Mouse (Mus musculus): ENCODE results near the gene 4930469K13Rik. TPM values are rescaled to one million over a fixed set of nuclear protein-coding genes. Genes with fewer than 3 reads are reported as not detected.

The 4930469K13Rik gene
- polyA plus RNA-seq, 1 experiment from 2014 or later: not detected

DNA sequence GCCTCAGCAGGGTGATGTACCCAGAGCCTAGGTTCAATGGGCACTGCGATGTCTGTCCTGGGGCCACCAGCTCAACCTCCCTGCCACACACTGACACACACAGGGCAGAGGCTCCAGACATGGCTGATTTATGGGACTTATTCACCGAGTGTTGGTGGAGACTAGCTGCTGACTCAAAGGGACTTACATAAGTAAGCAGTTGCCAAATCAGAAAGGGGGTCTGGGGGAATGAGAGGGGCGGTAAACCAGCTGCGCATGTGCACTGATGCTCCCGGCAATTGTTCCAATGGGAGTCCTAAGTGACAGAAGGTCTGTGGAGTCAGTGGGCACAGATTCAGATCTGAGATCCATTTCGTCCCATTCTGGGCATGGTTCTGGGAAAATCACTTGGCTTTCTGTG lies 140.8 kb downstream of the 4930469K13Rik start:
- in situ Hi-C loops (cut with MboI; ENCODE audit: low pct_unique_long_range_greater_than_20kb): loop anchor here (25.0 kb wide), 1 partner anchor 255 kb away; the partner anchor contains the start of gene Foxi1
- POLR2A ChIA-PET: no interaction called here
- CTCF ChIA-PET: no interaction called here
- no peak for ATAC-seq
- no peak for TF ChIP-seq CTCF (IDR thresholded peaks at IDR 0.05)
- H3K27me3 ChIP-seq: peaks cover 45% of the 10 kb centered on the region
- no peak for DNase-seq (ENCODE audit: low read depth, low spot score)

DNA sequence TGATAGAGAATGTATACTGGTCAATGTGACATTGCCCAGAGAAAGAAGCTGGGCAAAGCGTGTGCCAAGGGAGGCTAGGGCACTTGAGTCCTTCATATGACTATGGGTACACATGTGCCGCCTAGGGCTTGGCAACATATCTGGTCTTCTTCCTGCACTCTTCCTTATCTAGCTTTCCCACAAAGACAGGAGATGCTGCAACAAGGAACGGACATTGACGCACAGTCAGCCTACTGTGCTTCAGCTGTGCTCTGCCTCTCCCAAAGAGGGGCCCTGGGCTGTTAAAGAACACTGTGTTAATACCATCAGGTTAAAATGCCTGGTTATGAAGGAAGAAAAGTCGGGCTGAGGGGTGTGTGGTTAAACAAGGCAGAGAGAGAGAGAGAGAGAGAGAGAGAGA lies 141.7 kb downstream of the 4930469K13Rik start:
- ChIA-PET POLR2A (no interaction called here), CTCF (no interaction called here)
- DNase-seq (ENCODE audit: low read depth, low spot score): no peak
- in situ Hi-C loops (cut with MboI; ENCODE audit: low pct_unique_long_range_greater_than_20kb): loop anchor here (25.0 kb wide), 1 partner anchor 256 kb away; the partner anchor contains the start of gene Foxi1
- no peak for ATAC-seq
- peaks cover 47% of the 10 kb centered on the region for H3K27me3 ChIP-seq
- no peak for TF ChIP-seq CTCF (IDR thresholded peaks at IDR 0.05)

DNA sequence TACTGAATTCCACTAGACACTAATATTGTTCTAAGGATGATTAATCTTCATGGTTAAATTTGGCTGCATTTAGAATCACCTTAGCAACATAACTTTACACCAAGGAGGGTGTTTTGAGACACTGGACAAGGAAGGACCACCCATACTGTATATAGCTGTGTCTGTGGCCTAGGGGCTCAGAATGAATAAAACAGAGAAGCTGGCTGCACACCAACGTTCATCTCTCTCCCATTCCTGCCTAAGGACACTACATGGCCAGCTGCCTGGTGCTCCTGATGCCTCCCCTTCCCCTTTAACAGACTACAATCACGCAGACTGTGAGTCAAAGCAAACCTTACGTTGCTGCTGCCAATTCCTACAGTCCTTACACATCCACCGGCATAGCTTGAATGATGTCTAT lies 142.4 kb downstream of the 4930469K13Rik start:
- in situ Hi-C loops (cut with MboI; ENCODE audit: low pct_unique_long_range_greater_than_20kb): loop anchor here (25.0 kb wide), 1 partner anchor 256 kb away; the partner anchor contains the start of gene Foxi1
- DNase-seq (ENCODE audit: low read depth, low spot score) (no peak), ATAC-seq (no peak)
- H3K27me3 ChIP-seq: peaks cover 47% of the 10 kb centered on the region
- POLR2A ChIA-PET: no interaction called here
- no peak for TF ChIP-seq CTCF (IDR thresholded peaks at IDR 0.05)
- CTCF ChIA-PET: no interaction called here

DNA sequence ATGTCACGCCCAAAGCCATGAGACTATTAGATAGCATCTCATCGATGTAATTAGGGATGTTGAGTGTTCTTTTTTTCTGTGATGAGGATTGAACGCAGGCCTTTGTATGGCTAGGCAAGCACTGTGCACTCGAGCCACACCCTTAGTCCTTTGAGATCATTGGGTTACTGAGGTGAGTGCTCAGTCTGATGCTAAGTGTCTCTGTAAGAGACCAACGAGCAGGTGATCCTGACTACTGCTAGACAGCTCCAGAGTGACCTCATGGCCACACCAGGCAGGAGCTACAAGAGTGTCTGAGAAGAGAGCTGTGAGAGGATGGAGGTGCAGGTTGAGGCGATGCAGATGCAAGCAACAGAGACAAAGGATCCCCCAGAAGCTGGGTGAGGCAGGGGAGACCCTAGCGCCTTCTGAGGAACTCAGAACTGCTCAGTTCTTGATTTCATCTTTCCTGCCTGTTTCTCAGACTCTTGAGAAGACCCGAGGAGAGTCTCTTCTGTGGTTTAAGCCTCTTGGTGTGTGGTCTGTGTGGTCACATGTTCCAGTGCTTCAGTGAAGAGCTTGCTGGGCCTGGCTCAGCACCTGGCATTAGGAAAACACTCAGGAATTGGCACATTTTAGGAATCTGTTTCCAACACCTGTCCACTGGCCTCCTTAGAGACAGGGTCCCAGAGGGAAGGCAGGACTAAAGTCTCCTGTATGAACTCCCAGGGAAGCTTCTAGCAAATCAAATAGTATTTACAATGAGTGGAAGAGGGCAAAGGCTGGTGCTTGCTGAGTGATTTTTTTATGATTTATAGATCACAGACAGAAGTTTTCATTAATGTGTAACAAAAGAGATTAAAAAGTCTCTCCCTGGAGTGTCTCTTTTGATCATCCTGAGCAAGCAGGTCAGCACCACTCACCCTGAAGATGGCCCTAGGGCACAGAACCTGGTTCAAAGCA lies 146.4 kb downstream of the 4930469K13Rik start:
- ChIA-PET CTCF (interaction anchor here (0.9 kb wide), 1 partner anchor 13 kb away, joined by 3 read pairs; no protein-coding TSS in a partner anchor), POLR2A (no interaction called here)
- in situ Hi-C loops (cut with MboI; ENCODE audit: low pct_unique_long_range_greater_than_20kb): loop anchor here (25.0 kb wide), 1 partner anchor 260 kb away; the partner anchor contains the start of gene Foxi1
- TF ChIP-seq CTCF (IDR thresholded peaks at IDR 0.05): no peak
- ATAC-seq: no peak
- DNase-seq (ENCODE audit: low read depth, low spot score): no peak
- peaks cover 47% of the 10 kb centered on the region for H3K27me3 ChIP-seq

DNA sequence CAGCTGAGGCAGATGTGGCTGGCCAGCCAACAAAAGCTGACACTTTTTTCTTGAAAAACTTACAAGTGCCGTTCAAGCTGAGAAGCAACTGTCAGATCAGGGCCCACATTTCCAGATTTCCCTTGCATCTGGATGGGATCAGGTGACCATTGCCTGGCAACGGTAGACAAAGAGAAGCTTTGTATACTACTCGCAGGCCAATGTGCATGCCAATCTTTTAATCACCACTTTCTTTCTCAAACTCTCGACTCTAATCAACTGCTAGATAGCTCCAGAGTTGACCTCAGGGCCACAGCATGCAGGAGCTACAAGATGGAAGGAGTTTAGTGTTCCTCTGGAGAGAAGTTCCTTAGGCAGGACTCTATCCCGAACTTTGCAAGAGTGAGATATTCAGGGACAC lies 147.2 kb downstream of the 4930469K13Rik start:
- CTCF ChIA-PET: interaction anchor here (0.9 kb wide), 1 partner anchor 12 kb away, joined by 3 read pairs; no protein-coding TSS in a partner anchor
- in situ Hi-C loops (cut with MboI; ENCODE audit: low pct_unique_long_range_greater_than_20kb): loop anchor here (25.0 kb wide), 1 partner anchor 261 kb away; the partner anchor contains the start of gene Foxi1
- POLR2A ChIA-PET: no interaction called here
- peaks cover 41% of the 10 kb centered on the region for H3K27me3 ChIP-seq
- TF ChIP-seq CTCF (IDR thresholded peaks at IDR 0.05): no peak
- DNase-seq (ENCODE audit: low read depth, low spot score): no peak
- no peak for ATAC-seq

DNA sequence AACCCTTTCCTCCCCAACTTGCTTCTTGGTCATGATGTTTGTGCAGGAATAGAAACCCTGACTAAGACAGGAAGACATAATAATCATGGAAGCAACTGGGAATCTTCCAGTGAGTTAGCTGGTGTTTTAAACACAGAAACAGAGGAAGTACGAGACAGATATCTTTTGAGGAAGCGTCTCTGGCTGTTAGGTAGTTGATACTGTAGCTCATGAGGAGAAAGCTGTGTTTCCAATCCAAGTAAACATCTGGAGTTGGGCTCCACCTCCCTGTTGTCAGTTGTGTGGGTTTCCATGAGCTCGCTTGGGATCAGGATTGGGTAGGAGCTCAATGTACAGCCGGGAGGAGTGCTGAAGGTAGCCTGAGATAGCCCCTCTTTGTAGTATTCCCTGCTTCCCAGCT lies 151.9 kb downstream of the 4930469K13Rik start:
- ChIA-PET CTCF (no interaction called here), POLR2A (no interaction called here)
- no peak for TF ChIP-seq CTCF (IDR thresholded peaks at IDR 0.05)
- DNase-seq (ENCODE audit: low read depth, low spot score) (no peak), ATAC-seq (no peak)
- in situ Hi-C loops (cut with MboI; ENCODE audit: low pct_unique_long_range_greater_than_20kb): loop anchor here (25.0 kb wide), 1 partner anchor 866 kb away; no protein-coding TSS in a partner anchor
- peaks cover 11% of the 10 kb centered on the region for H3K27me3 ChIP-seq

DNA sequence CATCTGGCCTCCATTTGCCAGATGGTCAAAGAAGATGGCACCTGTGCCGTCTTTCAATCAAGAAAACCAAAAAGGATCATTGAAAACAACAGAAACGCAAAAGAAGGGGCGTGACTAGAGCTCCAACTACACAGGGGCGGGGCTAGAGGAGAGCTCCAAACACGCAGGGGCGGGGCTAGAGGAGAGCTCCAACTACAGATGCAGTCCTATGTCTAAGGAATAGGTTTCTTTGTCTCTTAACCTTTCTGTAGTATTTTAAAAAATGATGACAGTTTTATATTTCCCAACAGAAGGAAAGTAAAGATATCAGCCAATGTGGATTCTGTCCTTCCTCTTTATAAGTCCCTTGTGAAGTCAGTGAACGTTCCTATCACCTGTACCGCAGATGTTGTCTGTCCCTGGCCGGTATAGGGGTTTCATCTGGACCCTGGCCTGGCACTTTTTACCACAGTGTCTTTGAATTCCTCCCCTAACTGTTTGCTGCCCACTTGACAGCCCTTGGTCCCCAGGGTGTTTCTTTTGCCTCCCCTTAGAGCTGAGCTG lies 153.5 kb downstream of the 4930469K13Rik start:
- ChIA-PET POLR2A (no interaction called here), CTCF (no interaction called here)
- ATAC-seq: no peak
- no peak for TF ChIP-seq CTCF (IDR thresholded peaks at IDR 0.05)
- in situ Hi-C loops (cut with MboI; ENCODE audit: low pct_unique_long_range_greater_than_20kb): loop anchor here (25.0 kb wide), 1 partner anchor 867 kb away; no protein-coding TSS in a partner anchor
- DNase-seq (ENCODE audit: low read depth, low spot score): no peak
- peaks cover 21% of the 10 kb centered on the region for H3K27me3 ChIP-seq

DNA sequence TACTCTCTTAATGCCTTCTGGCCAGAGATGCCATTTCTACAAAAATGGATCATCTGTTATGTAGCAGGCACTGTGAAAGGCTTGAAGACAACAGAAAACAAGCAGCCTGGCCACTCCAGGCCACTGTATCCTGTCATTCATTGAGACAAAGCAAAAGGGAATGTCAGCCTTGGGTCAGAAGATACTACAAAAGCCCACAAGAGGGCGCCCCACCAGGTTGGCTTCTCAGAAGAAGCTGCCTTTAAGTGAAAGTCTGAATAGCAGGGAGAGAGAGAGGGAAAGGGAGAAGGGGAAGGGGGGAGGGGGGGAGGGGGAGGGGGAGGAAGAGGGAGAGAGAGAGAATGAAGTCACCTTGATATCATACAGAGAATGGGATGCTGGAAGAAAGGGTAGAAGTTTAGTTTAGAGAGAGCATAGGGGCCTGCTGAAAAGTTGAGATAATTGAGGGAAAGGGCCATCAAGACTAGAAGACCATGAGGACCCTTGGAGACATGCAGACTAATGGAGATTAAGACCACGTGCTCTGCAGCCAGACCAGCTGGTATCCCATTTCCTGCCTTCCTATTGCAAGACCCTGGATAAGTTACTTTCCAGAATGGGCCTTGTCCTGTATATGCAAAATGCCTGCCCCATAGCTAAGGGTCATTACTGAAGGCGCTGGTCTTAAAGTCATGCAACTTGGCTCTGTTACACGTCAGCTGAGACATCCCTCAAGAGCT lies 154.1 kb downstream of the 4930469K13Rik start:
- peak; percentile 39 for TF ChIP-seq CTCF (IDR thresholded peaks at IDR 0.05)
- ChIA-PET POLR2A (no interaction called here), CTCF (no interaction called here)
- H3K27me3 ChIP-seq: peaks cover 18% of the 10 kb centered on the region
- in situ Hi-C loops (cut with MboI; ENCODE audit: low pct_unique_long_range_greater_than_20kb): loop anchor here (25.0 kb wide), 1 partner anchor 868 kb away; no protein-coding TSS in a partner anchor
- no peak for DNase-seq (ENCODE audit: low read depth, low spot score)
- ATAC-seq: no peak

DNA sequence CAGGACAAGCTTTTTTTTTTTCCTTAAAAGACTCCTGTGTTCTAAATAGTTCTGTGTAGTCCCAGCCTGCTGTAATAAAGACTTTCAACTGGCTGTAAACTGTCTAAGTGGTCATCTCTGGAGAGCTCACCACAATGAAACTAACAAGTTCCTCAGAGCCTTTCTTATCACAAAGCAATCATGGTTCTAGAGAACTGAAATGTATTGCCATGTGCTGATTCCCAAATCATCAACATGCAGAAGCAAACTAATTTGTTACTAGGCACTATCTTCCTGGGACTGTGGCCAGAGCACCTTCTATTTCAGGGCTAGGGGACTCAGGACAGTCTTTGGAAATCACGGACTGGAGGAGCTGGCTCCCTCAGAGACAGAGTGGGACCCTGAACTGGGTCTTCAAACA lies 154.8 kb downstream of the 4930469K13Rik start:
- ChIA-PET POLR2A (no interaction called here), CTCF (no interaction called here)
- in situ Hi-C loops (cut with MboI; ENCODE audit: low pct_unique_long_range_greater_than_20kb): loop anchor here (25.0 kb wide), 1 partner anchor 869 kb away; no protein-coding TSS in a partner anchor
- no peak for TF ChIP-seq CTCF (IDR thresholded peaks at IDR 0.05)
- ATAC-seq (no peak), DNase-seq (ENCODE audit: low read depth, low spot score) (no peak)
- peaks cover 18% of the 10 kb centered on the region for H3K27me3 ChIP-seq

DNA sequence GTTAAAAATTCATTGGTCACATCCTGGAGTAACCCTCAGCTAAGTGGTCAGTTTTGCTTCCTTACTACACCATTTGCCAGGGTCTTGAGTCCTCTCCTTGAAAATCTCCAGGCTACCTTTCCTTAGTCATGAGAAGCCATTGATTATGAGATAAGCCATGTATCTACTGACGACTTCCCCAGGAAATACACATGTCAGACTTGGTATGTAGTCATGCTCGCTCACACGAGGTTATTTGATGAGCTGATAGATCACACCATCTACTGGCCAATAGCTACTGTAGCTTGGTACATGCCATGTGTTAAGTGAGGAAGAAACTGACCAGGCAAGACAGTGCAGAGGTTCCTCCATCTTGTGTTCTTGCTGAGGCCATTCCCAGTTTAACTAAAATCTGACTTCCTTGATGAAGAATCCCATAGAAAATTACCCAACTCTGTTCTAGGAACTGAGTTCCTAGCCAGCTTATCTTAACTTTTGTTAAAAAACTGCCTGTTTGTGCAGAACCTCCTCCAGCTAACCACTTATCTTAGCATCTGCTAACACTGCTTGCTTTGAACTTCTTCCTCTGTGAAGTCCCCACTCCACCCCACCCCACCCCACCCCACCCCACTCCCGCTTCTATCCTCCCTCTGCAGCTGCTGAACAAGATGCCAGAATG lies 158.8 kb downstream of the 4930469K13Rik start:
- DNase-seq (ENCODE audit: low read depth, low spot score): no peak
- TF ChIP-seq CTCF (IDR thresholded peaks at IDR 0.05): no peak
- peaks cover 29% of the 10 kb centered on the region for H3K27me3 ChIP-seq
- ChIA-PET CTCF (interaction anchor here (1.4 kb wide), 1 partner anchor 12 kb away, joined by 3 read pairs; no protein-coding TSS in a partner anchor), POLR2A (no interaction called here)
- no peak for ATAC-seq
- in situ Hi-C loops (cut with MboI; ENCODE audit: low pct_unique_long_range_greater_than_20kb): loop anchor here (25.0 kb wide), 1 partner anchor 873 kb away; no protein-coding TSS in a partner anchor

Measured in Patski (cell line).